Mouse (Mus musculus): ENCODE data around the gene Odf3l1. TPM values are rescaled to one million over a fixed set of nuclear protein-coding genes. Genes with fewer than 3 reads are reported as not detected.
A peak's percentile ranks its signal among the peaks of the same experiment; 100 is the strongest.

Gene Odf3l1
- polyA plus RNA-seq, 1 experiment from 2014 or later = not detected

DNA sequence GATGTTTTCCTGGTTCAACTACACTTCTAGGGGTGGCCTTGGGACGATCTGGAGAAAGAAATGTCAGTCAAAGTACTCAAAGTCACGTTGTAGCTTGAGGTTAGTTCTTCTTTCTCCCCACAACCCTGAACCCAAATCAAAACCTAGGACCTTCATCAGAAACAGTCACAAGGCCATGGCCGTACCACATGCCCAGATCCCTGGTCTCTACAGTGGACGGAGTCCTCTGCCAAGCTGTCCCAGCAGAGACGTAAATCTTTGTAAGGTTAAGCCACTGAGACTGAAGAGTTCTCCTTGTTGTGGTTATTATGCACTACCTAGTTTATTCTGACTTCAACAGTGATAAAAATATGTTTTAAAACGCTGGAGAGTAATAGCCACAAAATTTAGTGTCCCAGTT is 35.6 kb downstream of the Odf3l1 start:
- DNase-seq (ENCODE audit: low spot score) = no peak
- Histone ChIP-seq H3K4me3 (ENCODE audit: low read depth, low read length) (no peak overlapping the region), H3K4me1 (ENCODE audit: control insufficient read depth, insufficient read depth, low read length) (peaks cover 17% of the 10 kb centered on the region), H3K9ac (ENCODE audit: low read length) (no peak overlapping the region), H3K27ac (ENCODE audit: low read depth, low read length) (no peak overlapping the region), H3K27me3 (replicated peaks; ENCODE audit: control insufficient read depth, insufficient read depth, low read length) (0 out of 2 replicates have a peak, but pooled peaks cover 2% of the 10 kb centered on the region), H3K36me3 (ENCODE audit: control insufficient read depth, insufficient read depth, low read length) (no peaks in the 10 kb centered on the region), H3K9me3 (replicated peaks; ENCODE audit: control insufficient read depth, low read length) (no peaks in the 10 kb centered on the region), H3K4me2 (ENCODE audit: low read length) (no peak overlapping the region)
- no peak for ATAC-seq
- 87% methylated on average over 6 of the region's 6 CpGs for WGBS

- H3K4me2 ChIP-seq (ENCODE audit: low read length) = no peak overlapping the region
- peak; percentile 56 for DNase-seq (ENCODE audit: low spot score)
- H3K9ac ChIP-seq (ENCODE audit: low read length) = no peak overlapping the region
- ATAC-seq = no peak
- 0 out of 2 replicates have a peak, but pooled peaks cover 2% of the 10 kb centered on the region for H3K27me3 ChIP-seq (replicated peaks; ENCODE audit: control insufficient read depth, insufficient read depth, low read length)
- no peak overlapping the region for H3K4me3 ChIP-seq (ENCODE audit: low read depth, low read length)
- WGBS = 16% methylated on average over 9 of the region's 9 CpGs
- no peaks in the 10 kb centered on the region for H3K36me3 ChIP-seq (ENCODE audit: control insufficient read depth, insufficient read depth, low read length)
- no peaks in the 10 kb centered on the region for H3K9me3 ChIP-seq (replicated peaks; ENCODE audit: control insufficient read depth, low read length)
- peaks cover 17% of the 10 kb centered on the region for H3K4me1 ChIP-seq (ENCODE audit: control insufficient read depth, insufficient read depth, low read length)
- H3K27ac ChIP-seq (ENCODE audit: low read depth, low read length) = no peak overlapping the region
Measured at GRCm38 (mm10) chr9:56828146-56828545, 36.3 kb downstream of the Odf3l1 start.

DNA sequence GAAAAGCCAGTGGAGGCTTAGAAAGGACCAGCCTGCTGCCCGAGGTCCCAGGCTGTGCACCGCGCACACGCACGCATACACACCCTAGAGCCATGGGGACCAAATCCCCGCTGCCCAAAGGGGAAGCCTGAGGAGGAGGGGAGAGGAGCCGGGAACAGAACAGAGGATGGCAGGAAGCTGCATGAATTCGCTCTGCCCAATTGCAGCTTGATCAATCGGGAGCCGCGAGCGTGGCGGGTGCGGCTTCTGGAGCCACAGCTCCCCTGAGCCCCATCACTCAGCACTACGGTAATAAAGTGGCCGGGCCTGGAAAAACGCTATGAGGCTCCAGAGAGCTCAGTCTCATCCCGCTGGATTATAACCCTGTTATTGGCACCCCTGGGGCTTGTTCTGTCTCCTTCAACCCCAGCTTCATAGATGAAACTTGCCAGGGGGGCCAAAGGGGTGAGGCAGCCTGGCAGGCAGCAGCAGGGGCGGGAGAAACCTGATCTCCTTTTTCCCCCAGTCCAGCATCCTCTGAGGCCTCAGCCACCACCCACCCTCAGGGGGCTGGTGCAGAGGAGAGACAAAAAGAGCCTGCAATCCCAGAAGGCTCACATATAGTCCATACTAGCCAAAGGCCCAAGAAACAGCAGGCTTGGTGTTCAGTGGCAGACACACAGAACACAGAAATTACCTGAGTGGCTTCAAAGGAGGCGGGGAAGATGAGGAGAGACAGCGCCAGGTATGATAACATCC is 38.8 kb downstream of the Odf3l1 start:
- Histone ChIP-seq H3K9ac (ENCODE audit: low read length) (peak overlapping the region; percentile 35), H3K4me1 (ENCODE audit: control insufficient read depth, insufficient read depth, low read length) (peaks cover 12% of the 10 kb centered on the region), H3K9me3 (replicated peaks; ENCODE audit: control insufficient read depth, low read length) (no peaks in the 10 kb centered on the region), H3K36me3 (ENCODE audit: control insufficient read depth, insufficient read depth, low read length) (no peaks in the 10 kb centered on the region), H3K27me3 (replicated peaks; ENCODE audit: control insufficient read depth, insufficient read depth, low read length) (0 out of 2 replicates have a peak, but pooled peaks cover 2% of the 10 kb centered on the region), H3K4me2 (ENCODE audit: low read length) (peak overlapping the region; percentile 45), H3K27ac (ENCODE audit: low read depth, low read length) (no peak overlapping the region), H3K4me3 (ENCODE audit: low read depth, low read length) (peak overlapping the region; percentile 5; the same call in 1 of the 2 replicates)
- no peak for DNase-seq (ENCODE audit: low spot score)
- peak; percentile 37; the same call in 1 of the 2 replicates for ATAC-seq
- WGBS = 10% methylated on average over 21 of the region's 21 CpGs

DNA sequence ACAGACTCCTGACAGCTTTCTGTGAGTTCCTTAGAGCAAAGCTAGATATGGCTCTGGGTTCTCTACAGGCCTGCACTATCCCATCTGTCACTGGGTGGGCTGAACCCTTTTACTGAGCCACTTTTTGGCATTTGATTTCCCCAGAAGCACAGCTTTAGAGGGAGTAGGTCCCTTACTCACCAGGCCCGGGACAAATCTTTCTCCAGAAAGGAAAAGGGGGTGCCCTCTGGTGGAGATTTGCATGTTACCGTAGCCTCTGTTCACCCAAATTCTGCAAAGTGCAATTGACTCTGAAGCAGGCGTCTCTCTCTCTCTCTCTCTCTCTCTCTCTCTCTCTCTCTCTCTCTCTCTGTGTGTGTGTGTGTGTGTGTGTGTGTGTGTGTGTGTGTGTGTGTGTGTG is 39.6 kb downstream of the Odf3l1 start:
- Histone ChIP-seq H3K4me3 (ENCODE audit: low read depth, low read length) (no peak overlapping the region), H3K4me1 (ENCODE audit: control insufficient read depth, insufficient read depth, low read length) (peaks cover 7% of the 10 kb centered on the region), H3K4me2 (ENCODE audit: low read length) (no peak overlapping the region), H3K9ac (ENCODE audit: low read length) (no peak overlapping the region), H3K36me3 (ENCODE audit: control insufficient read depth, insufficient read depth, low read length) (no peaks in the 10 kb centered on the region), H3K9me3 (replicated peaks; ENCODE audit: control insufficient read depth, low read length) (no peaks in the 10 kb centered on the region), H3K27ac (ENCODE audit: low read depth, low read length) (no peak overlapping the region), H3K27me3 (replicated peaks; ENCODE audit: control insufficient read depth, insufficient read depth, low read length) (0 out of 2 replicates have a peak, but pooled peaks cover 2% of the 10 kb centered on the region)
- 3% methylated on average over 3 of the region's 3 CpGs for WGBS
- DNase-seq (ENCODE audit: low spot score) = peak; percentile 73
- ATAC-seq = peak; percentile 42; the same call in 1 of the 2 replicates

GRCm38 (mm10) chr9:56810916-56811315 is 53.6 kb downstream of the Odf3l1 start:
- no peaks in the 10 kb centered on the region for H3K9me3 ChIP-seq (replicated peaks; ENCODE audit: control insufficient read depth, low read length)
- H3K9ac ChIP-seq (ENCODE audit: low read length) = no peak overlapping the region
- no peaks in the 10 kb centered on the region for H3K4me1 ChIP-seq (ENCODE audit: control insufficient read depth, insufficient read depth, low read length)
- DNase-seq (ENCODE audit: low spot score) = no peak
- ATAC-seq = no peak
- no peaks in the 10 kb centered on the region for H3K27me3 ChIP-seq (replicated peaks; ENCODE audit: control insufficient read depth, insufficient read depth, low read length)
- no peaks in the 10 kb centered on the region for H3K36me3 ChIP-seq (ENCODE audit: control insufficient read depth, insufficient read depth, low read length)
- 83% methylated on average over 1 of the region's 1 CpGs for WGBS
- no peak overlapping the region for H3K4me2 ChIP-seq (ENCODE audit: low read length)
- H3K4me3 ChIP-seq (ENCODE audit: low read depth, low read length) = no peak overlapping the region
- H3K27ac ChIP-seq (ENCODE audit: low read depth, low read length) = no peak overlapping the region

DNA sequence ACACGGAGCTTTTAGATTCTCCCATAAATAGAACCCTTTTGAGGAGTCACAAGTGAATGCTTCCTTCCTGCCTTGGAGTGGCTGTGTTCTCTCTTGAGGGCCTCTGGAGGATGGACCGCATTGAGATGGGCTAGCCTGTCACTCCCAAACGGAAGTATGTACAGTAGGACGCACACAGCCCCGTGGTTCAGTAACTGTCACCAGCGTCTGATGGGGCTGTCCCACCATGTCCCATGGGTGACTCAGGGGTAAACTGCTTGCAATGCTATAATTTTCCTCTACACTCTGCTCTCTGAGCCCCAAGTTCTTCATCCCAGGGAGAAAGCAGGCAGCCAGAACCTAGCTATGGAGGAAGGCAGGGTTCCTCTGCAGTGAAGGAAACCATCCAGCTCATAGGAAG is 56.5 kb downstream of the Odf3l1 start:
- DNase-seq (ENCODE audit: low spot score) (no peak), ATAC-seq (no peak)
- Histone ChIP-seq H3K4me3 (ENCODE audit: low read depth, low read length) (no peak overlapping the region), H3K36me3 (ENCODE audit: control insufficient read depth, insufficient read depth, low read length) (no peaks in the 10 kb centered on the region), H3K27me3 (replicated peaks; ENCODE audit: control insufficient read depth, insufficient read depth, low read length) (no peaks in the 10 kb centered on the region), H3K9me3 (replicated peaks; ENCODE audit: control insufficient read depth, low read length) (no peaks in the 10 kb centered on the region), H3K4me1 (ENCODE audit: control insufficient read depth, insufficient read depth, low read length) (no peaks in the 10 kb centered on the region), H3K9ac (ENCODE audit: low read length) (no peak overlapping the region), H3K4me2 (ENCODE audit: low read length) (no peak overlapping the region), H3K27ac (ENCODE audit: low read depth, low read length) (no peak overlapping the region)
- WGBS = 88% methylated on average over 6 of the region's 6 CpGs

- Histone ChIP-seq H3K36me3 (ENCODE audit: control insufficient read depth, insufficient read depth, low read length) (no peaks in the 10 kb centered on the region), H3K27ac (ENCODE audit: low read depth, low read length) (no peak overlapping the region), H3K4me2 (ENCODE audit: low read length) (no peak overlapping the region), H3K9ac (ENCODE audit: low read length) (no peak overlapping the region), H3K9me3 (replicated peaks; ENCODE audit: control insufficient read depth, low read length) (no peaks in the 10 kb centered on the region), H3K27me3 (replicated peaks; ENCODE audit: control insufficient read depth, insufficient read depth, low read length) (peaks cover 13% of the 10 kb centered on the region), H3K4me3 (ENCODE audit: low read depth, low read length) (no peak overlapping the region), H3K4me1 (ENCODE audit: control insufficient read depth, insufficient read depth, low read length) (no peaks in the 10 kb centered on the region)
- DNase-seq (ENCODE audit: low spot score) (no peak), ATAC-seq (no peak)
- 87% methylated on average over 7 of the region's 7 CpGs for whole genome bisulfite sequencing
Measured at GRCm38 (mm10) chr9:56803146-56803545, 61.3 kb downstream of the Odf3l1 start.

Other genes starting within 250 kb of the Odf3l1 start
- 19.0 and 26.7 TPM in 2 replicates for gene Lingo1, start 68.2 kb downstream of the Odf3l1 start, polyA plus RNA-seq (2014; fragmentation: Nextera tagmentation; extraction: Ambion mirVana)
- gene Cspg4, start 354 bp upstream of the Odf3l1 start, polyA plus RNA-seq (2014; fragmentation: Nextera tagmentation; extraction: Ambion mirVana) = 3.0 and 4.8 TPM in 2 replicates
- 1.7 and 1.9 TPM in 2 replicates for gene Snx33, start 63.7 kb upstream of the Odf3l1 start, polyA plus RNA-seq (2014; fragmentation: Nextera tagmentation; extraction: Ambion mirVana)
- gene Imp3, start 72.8 kb upstream of the Odf3l1 start, polyA plus RNA-seq (2014; fragmentation: Nextera tagmentation; extraction: Ambion mirVana) = 91.1 and 100 TPM in 2 replicates
- gene Snupn, start 86.2 kb upstream of the Odf3l1 start, polyA plus RNA-seq (2014; fragmentation: Nextera tagmentation; extraction: Ambion mirVana) = 27.4 and 29.1 TPM in 2 replicates
- gene Ptpn9, start 130.2 kb upstream of the Odf3l1 start, polyA plus RNA-seq (2014; fragmentation: Nextera tagmentation; extraction: Ambion mirVana) = 27.3 and 28.2 TPM in 2 replicates
- gene Sin3a, start 207.4 kb upstream of the Odf3l1 start, polyA plus RNA-seq (2014; fragmentation: Nextera tagmentation; extraction: Ambion mirVana) = 28.5 and 34.2 TPM in 2 replicates